Mouse (Mus musculus) liver, embryonic 13.5 days (tissue): Measurements from ENCODE around the gene Mlf1. TPM values are rescaled to one million over a fixed set of nuclear protein-coding genes. Genes with fewer than 3 reads are reported as not detected.

Experiments used
- polyA plus RNA-seq: library from polyadenylated mRNA; unstranded; fragments of >200 nt; fragmentation: Nextera tagmentation; extraction: Ambion mirVana; gene quantifications from 2 replicates; pipeline ENCODE4 v1.2.1, GENCODE M21; 2015

Gene Mlf1
- polyA plus RNA-seq, 1 experiment from 2014 or later: 1.6 TPM

Other genes with a start within 250 kb of the Mlf1 start
- not detected in 2 replicates for gene Gm17402, start 1.1 kb downstream of the Mlf1 start, polyA plus RNA-seq
- 44.3 and 53.1 TPM in 2 replicates for gene Gfm1, start 56.0 kb downstream of the Mlf1 start, polyA plus RNA-seq
- 12.0 and 13.6 TPM in 2 replicates for gene Lxn, start 89.8 kb downstream of the Mlf1 start, polyA plus RNA-seq
- 2.0 TPM in 2 replicates for gene Rarres1, start 141.4 kb downstream of the Mlf1 start, polyA plus RNA-seq
- gene Mfsd1, start 208.6 kb downstream of the Mlf1 start, polyA plus RNA-seq: 26.4 and 32.7 TPM in 2 replicates